Mouse (Mus musculus) hindbrain, embryonic 11.5 days (tissue): ENCODE measurements around the gene Gm867. TPM values are rescaled to one million over a fixed set of nuclear protein-coding genes. Genes with fewer than 3 reads are reported as not detected.

Source experiments
- ATAC-seq: fragments of 200-750 bp; cut with Nextera tagmentation; 2 replicates; pipeline ENCODE4 v1.8.0; 2017; ENCODE audit warnings: mild to moderate bottlenecking, moderate TSS enrichment, moderate library complexity; ENCODE audit not compliant: low FRiP score
- DNase-seq: peaks from one replicate; pipeline ENCODE4 v3.0.0-alpha.2; 2015; ENCODE audit warnings: low spot score
- H3K27ac ChIP-seq: fragments of 300-500 bp; sonication (generic); 2 replicates; pipeline ENCODE4 v1.5.1; 2014; ENCODE audit warnings: mild to moderate bottlenecking, low read depth, low read length
- H3K27me3 ChIP-seq: fragments of 300-500 bp; sonication (generic); 2 replicates; pipeline ENCODE4 v1.6.1; 2014; ENCODE audit warnings: mild to moderate bottlenecking, low read length, moderate library complexity, mixed read lengths; ENCODE audit not compliant: control insufficient read depth, insufficient read depth
- H3K36me3 ChIP-seq: fragments of 300-500 bp; sonication (generic); 2 replicates; pipeline ENCODE4 v1.6.1; 2014; ENCODE audit warnings: mild to moderate bottlenecking, low read length, moderate library complexity, mixed read lengths; ENCODE audit not compliant: control insufficient read depth, insufficient read depth
- H3K4me1 ChIP-seq: fragments of 300-500 bp; sonication (generic); replicated peaks from 2 replicates; pipeline ENCODE4 v1.6.1; 2014; ENCODE audit warnings: low read length, mixed read lengths; ENCODE audit not compliant: control insufficient read depth, insufficient read depth
- H3K4me2 ChIP-seq: fragments of 300-500 bp; sonication (generic); replicated peaks from 2 replicates; pipeline ENCODE4 v1.6.1; 2014; ENCODE audit warnings: mild to moderate bottlenecking, low read depth, low read length
- H3K4me3 ChIP-seq: fragments of 300-500 bp; sonication (generic); 2 replicates; pipeline ENCODE4 v1.5.1; 2014; ENCODE audit warnings: low read depth, low read length
- H3K9ac ChIP-seq: fragments of 300-500 bp; sonication (generic); 2 replicates; pipeline ENCODE4 v1.6.1; 2014; ENCODE audit warnings: low read depth, low read length
- H3K9me3 ChIP-seq: fragments of 300-500 bp; sonication (generic); 2 replicates; pipeline ENCODE4 v1.6.1; 2016; ENCODE audit warnings: low read length; ENCODE audit not compliant: control insufficient read depth
- WGBS: fragments of 180-500 bp; shearing (Covaris S2); extraction: QIAGEN DNeasy Blood & Tissue Kit; methylation state at CpG from one replicate; pipeline ENCODE4 v1.1.7; 2014; 5-methylcytosine and 5-hydroxymethylcytosine counted together
- polyA plus RNA-seq: library from polyadenylated mRNA; unstranded; fragments of >200 nt; fragmentation: Nextera tagmentation; extraction: Ambion mirVana; gene quantifications from 2 replicates; pipeline ENCODE4 v1.2.1, GENCODE M21; 2014

Gm867 gene
- polyA plus RNA-seq = 1.3 and 2.0 TPM in 2 replicates

DNA sequence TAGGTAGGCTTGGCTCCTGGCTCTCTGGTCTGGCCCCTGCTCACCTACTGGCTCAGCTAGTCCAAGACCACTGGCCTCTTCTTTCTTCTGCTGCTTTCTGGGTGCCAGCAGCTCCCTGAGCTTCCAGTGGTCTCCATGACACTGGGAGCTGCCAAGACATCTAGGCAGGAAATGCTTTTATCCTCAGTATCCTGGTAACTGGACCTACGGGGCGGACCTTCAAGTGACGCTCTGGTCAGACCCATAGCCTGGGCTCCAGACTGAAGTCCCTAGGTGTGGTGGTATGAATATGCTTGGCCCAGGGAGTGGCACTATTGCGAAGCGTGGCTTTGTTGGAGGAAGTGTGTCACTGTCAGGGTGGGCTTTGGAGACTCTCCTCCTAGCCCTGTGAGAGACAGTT, at the start of gene Gm867:
TSS of gene Gm867 (minus strand) at position 153 of the 400 bp plus-strand sequence.
- Histone ChIP-seq H3K36me3 (no peaks in the 10 kb centered on the region), H3K27ac (no peak within 1 kb of the TSS), H3K4me2 (no peak within 1 kb of the TSS), H3K9me3 (no peaks in the 10 kb centered on the region), H3K9ac (no peak within 1 kb of the TSS), H3K27me3 (peaks cover 14% of the 10 kb centered on the region), H3K4me3 (no peak within 1 kb of the TSS), H3K4me1 (peaks cover 7% of the 10 kb centered on the region; the same call in 1 of the 2 replicates)
- ATAC-seq = no peak
- WGBS = 79% methylated on average over 5 of the region's 5 CpGs
- no peak for DNase-seq

DNA sequence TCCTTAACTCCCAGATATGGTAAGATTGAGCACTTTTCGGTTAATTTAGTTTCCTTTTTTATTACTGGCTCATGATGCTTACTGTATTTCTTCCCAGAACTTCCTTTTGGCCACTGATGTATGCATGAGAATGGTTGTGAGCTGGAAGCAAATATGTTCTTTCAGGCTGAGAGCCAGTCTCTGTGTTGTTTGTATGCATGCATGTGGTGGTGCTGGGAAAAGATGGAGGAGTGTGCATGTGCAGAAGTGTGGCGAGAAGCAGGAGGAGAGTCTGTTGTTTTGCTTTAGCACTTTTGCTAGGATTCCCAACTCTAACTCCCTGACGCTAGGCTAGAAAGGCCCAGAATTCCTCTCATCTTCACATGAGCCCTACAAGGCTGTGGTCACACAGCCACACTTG, 39.0 kb upstream of the Gm867 start:
- Histone ChIP-seq H3K36me3 (no peaks in the 10 kb centered on the region), H3K9ac (no peak overlapping the region), H3K4me3 (no peak overlapping the region), H3K27ac (no peak overlapping the region), H3K4me2 (no peak overlapping the region), H3K4me1 (no peaks in the 10 kb centered on the region), H3K9me3 (no peaks in the 10 kb centered on the region), H3K27me3 (no peaks in the 10 kb centered on the region)
- no peak for ATAC-seq
- WGBS = 85% methylated on average over 3 of the region's 3 CpGs
- no peak for DNase-seq

DNA sequence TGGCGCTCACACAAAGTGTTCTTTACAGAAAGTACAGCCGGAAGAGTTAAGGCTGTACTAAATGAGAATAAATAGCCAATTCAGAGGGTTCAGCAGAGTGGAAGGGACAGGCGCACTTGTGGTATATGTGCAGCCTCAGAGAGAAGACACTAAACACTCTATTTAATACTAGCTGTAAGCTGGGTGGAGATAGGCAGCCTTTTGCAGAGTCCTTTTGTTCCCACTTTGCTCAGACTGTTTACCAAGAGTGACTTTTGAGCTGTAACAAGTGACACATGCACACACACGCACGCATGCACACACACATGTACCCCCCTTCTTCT, 38.3 kb upstream of the Gm867 start:
- H3K4me2 ChIP-seq = no peak overlapping the region
- DNase-seq = no peak
- no peaks in the 10 kb centered on the region for H3K27me3 ChIP-seq
- H3K4me1 ChIP-seq = no peaks in the 10 kb centered on the region
- 77% methylated on average over 5 of the region's 5 CpGs for WGBS
- no peaks in the 10 kb centered on the region for H3K9me3 ChIP-seq
- no peak overlapping the region for H3K9ac ChIP-seq
- ATAC-seq = no peak
- no peak overlapping the region for H3K27ac ChIP-seq
- H3K4me3 ChIP-seq = no peak overlapping the region
- H3K36me3 ChIP-seq = no peaks in the 10 kb centered on the region

DNA sequence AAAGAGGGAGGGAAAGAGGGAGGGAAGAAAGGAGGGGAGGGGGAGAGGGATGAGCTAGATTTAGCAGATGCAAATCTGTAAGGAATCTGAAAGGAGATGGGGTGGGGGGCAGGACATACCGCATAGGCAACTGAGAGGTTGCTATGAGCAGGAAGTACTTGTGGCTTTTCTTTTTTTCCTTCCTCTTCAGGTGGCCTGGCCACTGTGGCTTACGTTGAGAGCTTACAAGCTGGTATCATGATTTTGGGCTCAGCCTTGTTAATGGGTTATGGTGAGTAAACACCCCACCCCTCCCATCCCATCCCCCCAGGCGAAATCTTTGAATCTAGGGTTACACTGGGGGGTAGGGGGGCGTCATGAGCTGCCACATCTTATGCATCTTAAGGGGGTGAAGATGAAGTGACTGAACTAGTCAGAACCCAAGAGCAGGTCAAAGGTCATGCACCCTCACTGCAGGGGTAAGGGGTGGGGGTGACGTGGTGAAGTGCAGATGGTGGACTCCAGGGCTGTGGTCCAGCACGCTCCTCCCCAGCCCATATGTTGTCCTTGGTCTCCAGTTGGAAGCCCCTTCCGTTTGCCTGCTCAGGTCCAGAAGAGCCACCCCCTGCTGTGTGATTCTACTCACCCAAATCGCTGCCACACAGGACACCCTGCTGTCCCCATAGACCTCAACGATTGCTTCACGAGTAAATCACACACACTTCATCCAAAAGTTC, 37.8 kb upstream of the Gm867 start:
- Histone ChIP-seq H3K27me3 (no peaks in the 10 kb centered on the region), H3K36me3 (no peaks in the 10 kb centered on the region), H3K27ac (no peak overlapping the region), H3K4me2 (no peak overlapping the region), H3K9me3 (no peaks in the 10 kb centered on the region), H3K4me3 (no peak overlapping the region), H3K4me1 (no peaks in the 10 kb centered on the region), H3K9ac (no peak overlapping the region)
- 36% methylated on average over 10 of the region's 10 CpGs for WGBS
- DNase-seq (no peak), ATAC-seq (no peak)

DNA sequence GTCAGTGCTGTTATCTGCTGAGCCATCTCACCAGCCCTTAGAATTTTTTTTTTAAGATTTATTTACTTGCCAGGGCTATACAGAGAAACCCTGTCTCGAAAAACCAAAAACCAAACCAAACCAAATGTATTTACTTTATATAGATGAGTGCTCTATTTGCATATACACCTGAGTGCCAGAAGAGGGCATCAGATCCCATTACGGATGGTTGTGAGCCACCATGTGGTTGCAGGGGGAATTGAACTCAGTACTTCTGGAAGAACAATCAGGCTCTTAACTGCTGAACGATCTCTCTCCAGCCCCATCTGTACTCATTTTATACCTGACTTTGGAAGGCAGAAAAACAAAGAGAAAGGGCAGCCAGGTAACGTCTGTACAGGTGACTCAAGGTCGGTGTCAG, 34.7 kb upstream of the Gm867 start:
- no peak overlapping the region for H3K4me3 ChIP-seq
- no peak for DNase-seq
- no peaks in the 10 kb centered on the region for H3K27me3 ChIP-seq
- H3K4me1 ChIP-seq = no peaks in the 10 kb centered on the region
- H3K9me3 ChIP-seq = no peaks in the 10 kb centered on the region
- H3K4me2 ChIP-seq = no peak overlapping the region
- no peak overlapping the region for H3K27ac ChIP-seq
- H3K36me3 ChIP-seq = no peaks in the 10 kb centered on the region
- 78% methylated on average over 5 of the region's 5 CpGs for WGBS
- no peak for ATAC-seq
- H3K9ac ChIP-seq = no peak overlapping the region

DNA sequence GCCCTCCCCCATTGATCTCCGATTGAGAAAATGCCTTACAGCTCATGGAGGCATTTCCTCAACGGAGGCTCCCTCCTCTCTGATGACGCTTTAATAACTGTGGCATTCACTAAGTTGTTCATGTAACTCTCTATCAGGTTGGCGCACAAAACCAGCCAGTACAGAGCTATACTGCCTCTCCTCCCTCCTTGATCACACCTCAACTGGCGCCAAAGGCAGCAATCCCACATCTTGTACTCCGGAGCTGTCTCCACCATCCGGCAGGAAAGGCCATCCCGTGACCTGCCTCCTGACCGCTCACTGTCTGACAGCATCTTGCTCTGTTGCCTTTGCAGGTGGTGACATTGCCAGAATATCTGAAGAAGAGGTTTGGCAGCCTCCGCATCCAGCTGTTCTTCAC, 33.4 kb upstream of the Gm867 start:
- Histone ChIP-seq H3K27me3 (no peaks in the 10 kb centered on the region), H3K27ac (no peak overlapping the region), H3K9me3 (no peaks in the 10 kb centered on the region), H3K4me1 (no peaks in the 10 kb centered on the region), H3K36me3 (no peaks in the 10 kb centered on the region), H3K9ac (no peak overlapping the region), H3K4me2 (no peak overlapping the region), H3K4me3 (no peak overlapping the region)
- WGBS = 94% methylated on average over 10 of the region's 10 CpGs
- DNase-seq = no peak
- no peak for ATAC-seq

DNA sequence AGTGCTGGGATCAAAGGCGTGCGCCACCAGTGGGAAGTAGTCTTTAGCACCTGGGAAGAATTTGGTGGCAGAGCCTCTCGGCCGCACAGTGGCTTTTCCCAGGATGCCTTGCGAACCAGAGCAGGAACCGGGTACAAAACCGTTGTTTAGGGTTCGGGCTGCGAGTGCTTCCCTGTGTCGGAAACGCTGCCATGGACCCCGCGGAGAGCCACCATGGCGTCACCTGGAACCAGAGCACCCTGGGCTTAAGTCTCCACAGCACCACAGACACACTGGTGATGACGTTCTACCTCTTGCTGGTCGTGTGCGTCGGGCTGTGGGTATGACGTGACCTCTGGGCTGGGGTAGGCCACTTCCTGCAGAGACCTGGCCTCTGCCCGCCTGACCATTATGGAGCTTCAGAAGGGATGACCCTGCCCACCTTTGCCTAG, 13.9 kb upstream of the Gm867 start, which contains the start of gene Gm5134:
TSS of gene Gm5134 (plus strand) at position 134 of the 431 bp plus-strand sequence.
- Histone ChIP-seq H3K36me3 (no peaks in the 10 kb centered on the region), H3K27me3 (no peaks in the 10 kb centered on the region), H3K4me1 (no peaks in the 10 kb centered on the region), H3K27ac (no peak within 1 kb of the TSS), H3K9me3 (no peaks in the 10 kb centered on the region), H3K4me2 (peak within 1 kb of the TSS; percentile 31; the same call in 1 of the 2 replicates), H3K4me3 (peak within 1 kb of the TSS; percentile 10; the same call in 1 of the 2 replicates), H3K9ac (no peak within 1 kb of the TSS)
- DNase-seq (peak; percentile 11), ATAC-seq (no peak)
- WGBS = 35% methylated on average over 20 of the region's 20 CpGs

DNA sequence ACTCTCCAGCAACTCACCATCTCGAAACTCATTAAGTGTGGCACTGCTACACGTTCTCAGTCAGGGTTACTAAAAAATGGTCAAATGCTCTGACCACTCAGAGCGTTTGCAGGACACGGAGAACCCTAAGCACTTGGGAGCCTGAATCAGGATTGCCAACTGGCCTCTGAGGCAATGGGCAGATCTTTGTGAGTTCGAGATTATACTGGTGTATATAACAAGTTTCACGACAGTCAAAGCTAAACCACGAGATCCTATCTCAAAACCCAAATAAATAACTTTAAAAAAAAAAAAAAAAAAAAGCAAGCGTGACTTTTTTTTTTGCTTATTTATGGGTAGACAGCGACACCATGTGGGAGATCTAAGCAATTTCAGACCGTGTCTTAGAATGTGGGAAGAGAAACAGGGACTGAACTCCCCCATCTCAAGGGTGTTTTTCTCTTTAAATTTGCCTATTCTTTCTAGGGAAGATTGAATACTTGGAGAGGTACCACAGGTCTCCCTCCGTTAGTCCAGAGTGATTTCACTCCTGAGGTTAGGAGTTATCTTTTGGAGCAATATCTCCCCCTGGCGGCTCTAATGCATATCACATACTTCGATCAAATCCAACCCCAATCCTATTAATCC, 11.1 kb upstream of the Gm867 start:
- DNase-seq (peak; percentile 78), ATAC-seq (peak; percentile 23)
- H3K9me3 ChIP-seq = no peaks in the 10 kb centered on the region
- no peak overlapping the region for H3K27ac ChIP-seq
- no peaks in the 10 kb centered on the region for H3K4me1 ChIP-seq
- no peaks in the 10 kb centered on the region for H3K36me3 ChIP-seq
- 5% methylated on average over 13 of the region's 13 CpGs for WGBS
- H3K9ac ChIP-seq = peak overlapping the region; percentile 55; the same call in 1 of the 2 replicates
- peak overlapping the region; percentile 38 for H3K4me3 ChIP-seq
- H3K4me2 ChIP-seq = peak overlapping the region; percentile 82
- H3K27me3 ChIP-seq = no peaks in the 10 kb centered on the region

DNA sequence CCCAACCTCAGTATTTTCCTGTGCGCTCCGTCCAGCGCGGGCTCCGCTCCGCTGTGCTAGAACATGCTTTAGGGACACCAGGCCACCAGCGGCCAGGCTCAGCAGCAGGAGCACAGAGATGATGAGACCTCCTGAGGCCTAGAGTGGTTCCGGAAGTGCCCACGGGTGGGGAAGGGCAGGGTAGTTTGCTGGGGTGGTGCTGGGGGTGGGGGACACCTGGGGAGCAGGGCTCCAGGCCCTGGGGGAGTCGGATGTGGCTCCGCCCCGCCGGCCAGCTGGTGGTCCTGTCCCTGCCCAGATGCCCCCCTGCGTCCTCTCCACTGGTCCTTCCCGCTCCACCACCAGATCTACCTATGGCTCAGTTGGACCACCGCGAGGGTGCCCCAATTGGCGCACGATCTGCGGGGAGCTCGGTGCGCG, 10.3 kb upstream of the Gm867 start:
- peak; percentile 55 for DNase-seq
- WGBS = 2% methylated on average over 22 of the region's 23 CpGs
- no peaks in the 10 kb centered on the region for H3K4me1 ChIP-seq
- peak; percentile 80 for ATAC-seq
- no peaks in the 10 kb centered on the region for H3K36me3 ChIP-seq
- H3K27ac ChIP-seq = no peak overlapping the region
- no peaks in the 10 kb centered on the region for H3K9me3 ChIP-seq
- H3K27me3 ChIP-seq = no peaks in the 10 kb centered on the region
- H3K4me2 ChIP-seq = peak overlapping the region; percentile 82
- peak overlapping the region; percentile 55 for H3K9ac ChIP-seq
- H3K4me3 ChIP-seq = peak overlapping the region; percentile 38
